Mouse (Mus musculus) cerebellum, adult 2 months (tissue): Measurements from ENCODE around the gene Timm10.

Source experiments
- CTCF ChIP-seq: fragments of 200-500 bp; IDR thresholded peaks from 2 replicates; pipeline ENCODE4 v1.5.1; 2011; ENCODE audit warnings: low read depth, mild to moderate bottlenecking, control low read depth, low read length, moderate library complexity, borderline replicate concordance; ENCODE audit not compliant: insufficient read depth
- POLR2A ChIP-seq: fragments of 200-500 bp; IDR thresholded peaks from 2 replicates; pipeline ENCODE4 v1.6.1; 2011; ENCODE audit warnings: low read length, control low read depth, borderline replicate concordance; ENCODE audit not compliant: insufficient read depth

- TF ChIP-seq CTCF (no peak), POLR2A (no peak)
Observed at GRCm38 (mm10) chr2:84840016-84840747, 13.4 kb downstream of the Timm10 start.
